Mouse (Mus musculus) heart, adult 18-20 months (tissue): Measurements from ENCODE around the gene Asap2. TPM values are rescaled to one million over a fixed set of nuclear protein-coding genes. Genes with fewer than 3 reads are reported as not detected.

Experiments
- DNase-seq, 2 experiments: peaks; one replicate each; pipeline ENCODE4 v3.0.0; 2021 to 2022; ENCODE audit warnings: mixed read lengths in 1 of 2
- total RNA-seq, 2 experiments: library from RNA; stranded (reverse); gene quantifications; 2 replicates each; pipeline ENCODE4 v1.2.3; 2021

The Asap2 gene
- total RNA-seq, 2 experiments from 2014 or later = 9.5 to 9.8 TPM

DNA sequence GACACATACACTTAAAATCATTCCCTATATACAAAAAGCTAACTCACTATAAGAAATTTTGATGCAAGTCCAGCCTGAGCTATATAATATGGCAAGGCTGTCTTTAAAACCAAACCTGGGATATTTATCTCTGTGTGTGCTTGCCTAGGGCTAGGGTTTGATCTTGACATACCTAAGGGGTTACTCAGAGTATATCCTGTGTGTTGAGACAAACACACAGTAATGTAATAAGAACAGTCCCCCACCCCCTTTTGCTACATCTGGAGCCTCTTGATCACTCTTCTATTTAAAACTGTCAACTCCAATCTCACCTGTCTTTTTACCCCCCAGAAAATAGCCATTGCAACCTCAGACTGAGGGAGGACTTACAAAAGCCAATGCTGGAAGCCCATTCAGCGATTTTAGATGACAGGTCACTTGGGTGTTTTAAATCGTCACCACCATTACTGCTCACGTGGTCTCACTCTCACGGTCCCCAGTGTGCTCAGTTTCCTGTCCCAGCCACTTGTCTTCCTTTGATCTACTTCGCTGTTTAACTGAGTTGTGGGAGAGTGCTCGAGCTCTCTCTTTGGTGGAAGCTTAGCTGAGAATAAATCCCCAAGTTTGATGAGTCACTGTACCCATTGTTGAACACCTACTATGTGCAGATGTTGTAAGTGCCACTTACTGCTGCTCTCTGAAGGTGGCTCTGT lies 176.8 kb downstream of the Asap2 start:
- DNase-seq = no peak

DNA sequence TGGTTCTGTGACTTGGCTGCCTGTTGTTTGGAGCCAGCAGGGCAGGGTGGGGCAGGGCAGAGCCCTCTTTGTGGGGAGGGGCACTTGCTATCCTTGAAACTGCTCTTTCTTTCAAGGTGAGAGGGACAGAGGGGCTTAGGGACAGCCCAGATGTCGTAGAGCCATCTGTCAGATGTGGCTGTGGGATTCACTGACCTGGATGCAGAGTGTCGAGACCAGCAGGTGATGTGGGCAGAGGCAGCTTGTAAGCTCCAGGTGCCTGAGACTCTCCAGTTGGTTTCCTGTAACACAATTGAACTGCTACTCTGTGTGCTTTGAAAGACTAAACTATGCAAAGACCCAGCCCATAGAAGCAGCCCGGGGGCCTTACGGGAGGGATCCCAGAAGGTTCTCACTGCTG lies 177.5 kb downstream of the Asap2 start:
- DNase-seq = no peak

DNA sequence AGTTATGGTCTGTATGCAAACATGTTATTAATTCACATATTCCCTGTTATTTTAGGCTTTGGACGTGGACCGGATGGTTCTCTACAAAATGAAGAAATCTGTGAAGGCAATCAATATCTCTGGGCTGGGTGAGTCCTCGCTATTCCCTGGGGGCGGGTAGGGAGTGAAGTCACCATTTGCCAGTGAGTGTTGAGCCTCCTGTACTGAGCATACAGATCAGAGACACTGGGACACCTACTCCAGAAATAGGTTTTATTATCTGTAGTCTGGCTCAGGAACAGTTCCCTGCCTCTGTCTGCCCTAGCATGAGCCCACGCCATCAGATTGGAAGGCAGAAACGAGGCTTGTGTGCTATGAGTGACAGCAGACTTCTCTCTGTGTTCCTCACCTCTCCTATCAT lies 177.9 kb downstream of the Asap2 start:
- no peak for DNase-seq

DNA sequence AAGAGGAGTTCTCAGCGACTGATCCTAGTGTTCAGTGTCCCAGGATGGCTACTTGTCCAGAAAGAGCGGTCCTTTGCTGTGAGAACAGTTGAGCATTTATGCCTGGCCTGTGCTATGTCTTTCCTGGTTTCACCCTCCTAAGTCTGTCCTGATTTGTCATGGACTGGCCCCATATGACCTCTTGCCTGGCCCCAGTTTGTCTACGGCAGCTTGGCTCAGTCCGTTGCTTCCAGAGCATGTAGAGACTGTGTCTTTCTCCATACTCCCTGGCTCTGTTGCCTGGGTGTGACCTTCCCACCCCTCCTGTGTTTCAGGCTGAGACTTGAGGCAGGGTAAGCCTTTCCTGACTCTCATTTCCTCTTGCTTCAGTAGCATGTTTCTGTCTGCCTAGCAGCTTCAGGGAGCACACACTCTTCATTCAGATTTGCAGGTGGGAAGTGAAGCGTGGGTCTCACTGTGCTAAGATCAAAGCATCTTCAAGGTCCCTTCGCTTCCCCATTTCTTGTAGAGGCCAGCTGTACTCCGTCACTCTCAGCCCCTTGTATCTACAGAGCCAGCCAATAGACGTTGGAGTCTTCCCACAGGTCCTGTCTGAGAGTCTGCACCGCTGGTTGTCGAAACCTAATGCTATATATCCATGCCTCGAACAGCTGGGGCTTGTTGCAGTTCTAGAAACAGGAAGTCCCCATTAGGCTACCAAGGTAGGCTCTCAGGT lies 181.7 kb downstream of the Asap2 start:
- peak; percentile 51 to 62 for DNase-seq

DNA sequence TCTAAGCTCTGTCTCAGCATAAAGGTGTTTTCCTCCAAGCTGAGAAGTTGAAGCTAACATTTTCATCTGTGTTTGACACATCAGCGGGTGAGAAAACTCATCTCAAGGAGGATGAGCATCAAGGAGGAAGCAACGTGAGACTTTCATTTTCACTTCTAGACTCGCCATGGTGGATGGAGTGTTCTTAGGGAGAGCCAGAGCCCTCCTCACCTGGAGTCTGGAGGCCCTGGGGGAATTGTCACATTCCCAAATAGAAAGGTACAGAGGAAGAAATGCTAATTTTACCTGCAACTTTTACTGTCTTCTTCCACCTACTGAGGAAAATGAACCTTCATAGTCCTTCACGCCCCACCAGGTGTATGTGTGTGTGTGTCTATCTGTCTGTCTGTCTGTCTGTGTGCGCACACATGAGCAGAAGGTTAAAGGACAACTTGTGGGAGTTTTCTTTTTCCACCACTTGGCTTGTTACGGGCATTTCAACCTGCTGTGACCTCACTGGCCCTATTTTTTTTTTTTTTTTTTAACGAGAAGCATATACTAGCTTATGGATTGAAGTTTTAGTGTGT lies 183.7 kb downstream of the Asap2 start:
- no peak for DNase-seq

DNA sequence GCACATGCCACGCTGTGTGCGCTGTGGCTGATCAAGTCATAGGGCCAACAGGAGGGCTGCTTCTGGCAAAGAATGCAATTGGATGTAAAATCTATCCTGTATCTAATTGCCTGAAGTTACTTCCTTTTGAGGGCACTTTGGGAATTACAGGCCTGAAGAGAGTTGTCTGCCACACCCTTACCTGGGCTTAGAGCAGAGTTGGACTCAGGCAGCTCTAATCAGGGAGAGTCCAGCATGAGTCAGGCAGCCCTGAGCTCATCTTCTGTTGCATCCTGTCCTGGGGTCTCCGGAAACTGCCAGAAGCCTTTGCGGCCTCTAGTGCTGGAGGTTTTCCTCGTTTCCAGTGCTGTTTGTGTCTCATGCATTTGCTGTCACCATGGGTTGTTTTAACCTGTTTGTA lies 186.1 kb downstream of the Asap2 start:
- no peak for DNase-seq

DNA sequence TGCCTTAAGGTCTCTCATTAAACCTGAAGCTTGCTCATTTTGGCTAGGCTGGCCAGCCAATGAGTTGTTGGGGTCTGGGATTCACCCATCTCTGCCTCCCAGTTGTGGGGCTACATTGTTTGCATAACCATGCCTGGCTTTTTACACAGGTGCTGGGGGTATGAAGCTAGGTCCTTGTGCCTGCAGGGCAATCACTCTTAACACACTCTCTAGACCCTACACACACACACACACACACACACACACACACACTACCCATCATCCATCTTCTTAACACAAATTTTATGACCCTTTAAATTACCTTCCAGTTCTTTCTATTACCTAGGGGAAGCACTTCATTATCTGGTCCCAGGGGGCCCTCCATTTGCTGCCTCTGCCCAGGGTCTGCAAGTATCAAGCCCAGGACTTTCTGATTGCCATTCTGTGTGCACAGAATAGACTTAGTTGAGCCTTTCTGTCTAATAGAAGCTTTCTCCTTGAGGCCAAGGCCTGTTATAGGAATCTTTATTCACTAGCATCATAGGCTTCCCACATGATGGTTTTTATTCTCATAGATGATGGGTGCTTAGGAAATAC lies 187.0 kb downstream of the Asap2 start:
- no peak for DNase-seq

DNA sequence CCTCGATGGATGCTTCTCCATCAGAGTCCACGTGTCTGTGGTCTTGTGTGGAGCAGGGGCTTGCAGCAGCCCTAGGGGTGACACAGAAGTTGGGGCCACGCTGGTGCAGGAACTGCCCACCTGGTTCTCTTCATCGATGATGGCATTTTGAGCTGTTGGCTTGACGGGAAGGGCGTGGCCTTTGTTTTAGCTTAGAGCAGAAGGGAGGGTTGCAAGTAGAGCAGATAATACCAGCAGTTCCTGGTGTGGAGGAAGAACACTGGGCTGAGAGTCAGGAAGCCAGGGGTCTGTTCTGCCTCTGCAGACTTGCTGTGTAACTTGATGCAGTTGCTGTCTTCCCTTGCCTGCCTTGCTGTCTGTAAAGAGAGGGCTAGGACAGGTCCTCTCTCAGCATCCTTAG lies 189.8 kb downstream of the Asap2 start:
- no peak for DNase-seq

DNA sequence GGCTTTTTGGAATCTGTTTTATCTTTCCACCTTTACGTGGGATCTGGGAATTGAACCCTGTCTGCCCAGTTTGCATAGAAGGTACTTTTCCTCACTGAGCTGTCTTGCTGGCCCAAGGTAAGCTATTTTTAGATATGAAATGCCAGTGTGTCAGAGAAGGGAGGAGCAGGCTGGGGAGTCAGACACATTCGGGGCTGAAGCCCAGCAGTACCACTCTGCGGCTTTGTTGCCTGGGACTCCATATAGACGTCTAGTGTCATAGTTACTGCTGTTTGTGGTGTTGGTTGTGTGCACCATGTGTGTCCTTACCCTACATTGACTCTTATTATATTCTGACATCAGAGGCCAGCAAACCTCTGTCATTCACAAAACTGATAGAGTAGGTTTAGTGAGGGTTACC lies 192.5 kb downstream of the Asap2 start:
- DNase-seq = no peak

DNA sequence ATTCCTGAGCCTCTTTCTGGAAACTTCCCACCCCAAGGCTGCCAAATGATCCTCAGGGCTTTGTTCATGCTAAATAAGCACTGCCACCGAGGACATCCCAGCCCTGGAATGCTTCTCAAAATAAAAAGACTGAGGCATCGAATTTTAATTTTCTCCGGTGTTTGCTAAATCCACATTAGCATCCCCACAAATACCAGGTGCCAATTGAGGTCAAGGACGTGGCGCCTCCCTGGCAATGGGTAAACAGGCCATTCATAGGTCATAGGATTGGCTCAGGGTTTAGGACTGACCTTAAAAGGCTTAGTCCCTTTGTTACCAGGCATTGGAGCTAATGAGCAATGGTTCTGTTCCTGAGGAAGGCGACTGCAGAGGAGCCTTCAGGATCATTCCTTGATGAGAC lies 193.1 kb downstream of the Asap2 start:
- no peak for DNase-seq

DNA sequence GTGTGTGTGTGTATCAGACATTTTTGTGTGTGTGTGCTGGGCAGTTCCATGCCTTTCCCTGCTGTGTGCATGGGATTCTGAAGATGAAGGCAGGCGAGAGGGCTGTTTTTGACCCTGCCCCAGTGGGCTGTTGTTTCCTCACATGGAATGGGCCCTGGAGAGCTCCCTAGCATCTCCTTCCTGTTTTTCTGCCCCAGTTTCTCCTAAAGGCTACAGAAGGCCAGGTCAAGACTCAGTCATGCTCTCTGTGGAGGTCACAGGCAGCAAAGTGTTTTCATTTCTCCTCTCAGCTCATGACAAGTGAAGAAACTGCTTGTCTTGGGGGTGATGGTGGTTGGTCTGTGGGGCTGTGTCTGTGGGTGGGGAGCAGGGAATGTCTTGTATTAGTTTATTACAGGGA lies 195.9 kb downstream of the Asap2 start:
- peak in 1 of 2 experiments; percentile 54 for DNase-seq

DNA sequence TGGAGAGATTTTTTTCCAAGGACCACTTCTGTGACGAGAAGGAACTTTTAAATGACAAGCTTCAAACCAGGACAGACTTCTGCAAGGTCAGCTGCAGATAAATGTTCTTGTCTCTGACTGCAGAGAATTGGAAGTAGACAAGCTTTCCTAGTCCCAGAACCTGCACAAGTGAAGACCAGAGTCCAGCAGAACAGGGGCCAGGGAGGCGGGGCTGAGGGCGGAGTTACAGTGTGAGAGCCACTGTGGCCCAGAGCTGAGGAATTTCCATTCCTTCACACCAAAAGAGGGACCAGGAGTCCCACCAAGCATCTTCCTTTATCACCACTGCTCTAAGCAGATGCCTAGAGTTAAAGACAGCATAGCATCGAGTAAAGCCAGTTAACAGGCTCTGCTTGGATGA lies 198.6 kb downstream of the Asap2 start:
- peak; percentile 51 to 73 for DNase-seq

DNA sequence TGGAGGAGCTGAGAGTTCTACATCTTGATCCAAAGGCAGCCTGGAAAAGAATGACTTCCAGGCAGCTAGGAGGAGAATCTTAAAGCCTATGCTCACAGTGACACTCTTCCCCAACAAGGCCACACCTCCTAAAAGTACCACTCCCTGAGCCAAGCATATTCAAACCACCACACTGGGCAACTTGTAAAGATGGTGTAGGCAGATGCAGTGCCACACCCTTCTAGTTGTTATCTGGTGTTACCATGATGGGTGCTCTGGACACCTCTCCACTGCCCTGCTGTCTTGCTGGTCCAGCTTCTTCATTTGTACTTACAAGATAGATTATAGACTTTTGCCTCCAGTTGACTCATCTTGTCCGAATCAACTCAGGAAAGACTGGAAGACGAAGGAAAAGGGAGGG lies 201.3 kb downstream of the Asap2 start:
- no peak for DNase-seq

DNA sequence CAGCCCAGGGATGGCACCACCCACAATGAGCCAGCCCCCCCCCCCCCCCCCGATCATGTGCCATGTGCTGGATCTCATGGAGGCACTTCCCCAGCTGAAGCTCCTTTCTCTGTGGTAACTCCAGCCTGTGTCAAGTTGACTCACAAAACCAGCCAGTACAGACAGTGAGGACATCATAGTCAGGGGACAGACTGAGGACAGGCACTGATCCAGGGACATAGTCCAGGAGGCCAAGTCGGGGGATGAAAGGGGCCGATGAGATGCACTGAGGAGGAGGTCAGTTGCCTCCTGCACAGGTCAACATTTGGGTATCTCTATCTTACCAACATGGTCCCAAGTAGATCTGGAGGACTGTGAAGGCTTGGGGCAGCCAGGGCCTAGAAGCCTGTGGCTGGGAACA lies 205.2 kb downstream of the Asap2 start:
- DNase-seq = no peak

DNA sequence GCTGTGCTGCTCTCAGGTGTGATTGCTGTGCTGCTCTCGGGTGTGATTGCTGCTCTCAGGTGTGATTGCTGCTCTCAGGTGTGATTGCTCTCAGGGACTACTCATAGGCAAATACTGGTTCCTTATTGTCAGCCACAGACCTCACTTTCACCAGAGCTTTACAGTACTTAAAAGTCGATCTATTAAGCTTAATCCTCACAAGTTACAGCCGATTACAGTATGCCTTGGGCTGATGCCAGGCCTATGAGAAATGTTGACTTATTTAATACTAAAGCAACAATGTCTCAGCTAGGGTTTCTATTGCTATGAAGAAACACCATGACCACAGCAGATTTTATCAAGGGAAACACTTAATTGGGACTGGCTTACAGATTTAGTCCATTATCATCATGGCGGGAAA lies 206.2 kb downstream of the Asap2 start:
- no peak for DNase-seq

DNA sequence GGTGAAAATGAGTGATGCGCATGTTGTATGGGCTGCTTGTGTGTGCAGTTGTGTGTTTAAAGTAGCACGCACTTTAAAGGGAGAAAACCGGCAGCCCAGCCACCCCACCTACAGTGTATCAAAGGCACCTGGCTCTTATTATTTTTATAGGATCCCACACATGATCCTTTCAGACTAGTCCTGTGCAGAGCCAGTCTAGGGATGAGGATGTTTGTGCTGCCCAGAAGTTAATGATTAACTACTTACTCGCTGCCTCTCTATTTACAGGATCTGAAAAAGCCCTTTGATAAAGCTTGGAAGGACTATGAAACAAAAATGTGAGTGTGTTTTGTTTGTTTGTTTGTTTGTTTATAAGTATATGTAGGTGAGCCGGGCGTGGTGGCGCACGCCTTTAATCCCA lies 210.4 kb downstream of the Asap2 start:
- DNase-seq = no peak

DNA sequence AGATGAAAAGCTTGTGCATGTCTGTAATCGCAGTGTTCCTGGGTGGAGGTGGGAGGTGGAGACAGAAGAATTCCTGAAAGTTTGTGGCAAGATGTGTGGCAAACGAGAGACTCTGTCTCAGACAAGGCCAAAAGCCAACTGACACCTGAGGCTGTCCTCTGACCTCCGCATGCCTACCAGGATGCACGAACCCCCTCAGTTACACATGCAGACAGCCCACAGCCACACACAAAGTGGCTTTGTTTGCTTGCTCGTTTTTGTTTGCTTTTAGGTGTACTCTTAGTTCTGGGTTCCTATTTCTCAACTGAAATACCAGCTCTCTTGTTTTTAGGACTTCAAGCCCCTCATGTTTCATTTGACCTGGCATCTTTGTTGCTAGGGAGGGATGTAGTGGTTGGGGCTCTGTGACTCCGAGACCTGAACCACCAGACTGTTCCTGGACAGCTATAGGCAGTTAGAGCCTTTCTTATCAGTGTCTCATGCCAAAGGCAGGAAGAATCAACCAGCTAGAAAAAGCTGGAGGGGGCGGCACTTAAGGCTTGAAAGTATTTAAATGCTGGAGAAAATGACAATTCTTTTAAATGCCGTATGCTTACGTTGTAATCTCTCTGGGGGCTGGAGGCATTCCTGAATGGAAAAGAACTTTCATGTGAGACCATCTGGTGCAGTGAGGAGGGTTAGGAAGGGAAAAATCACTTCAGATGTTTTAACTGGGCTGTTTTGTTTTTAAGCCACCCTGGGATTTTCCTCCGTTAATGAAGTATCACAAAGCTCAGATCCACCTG lies 211.4 kb downstream of the Asap2 start:
- no peak for DNase-seq

DNA sequence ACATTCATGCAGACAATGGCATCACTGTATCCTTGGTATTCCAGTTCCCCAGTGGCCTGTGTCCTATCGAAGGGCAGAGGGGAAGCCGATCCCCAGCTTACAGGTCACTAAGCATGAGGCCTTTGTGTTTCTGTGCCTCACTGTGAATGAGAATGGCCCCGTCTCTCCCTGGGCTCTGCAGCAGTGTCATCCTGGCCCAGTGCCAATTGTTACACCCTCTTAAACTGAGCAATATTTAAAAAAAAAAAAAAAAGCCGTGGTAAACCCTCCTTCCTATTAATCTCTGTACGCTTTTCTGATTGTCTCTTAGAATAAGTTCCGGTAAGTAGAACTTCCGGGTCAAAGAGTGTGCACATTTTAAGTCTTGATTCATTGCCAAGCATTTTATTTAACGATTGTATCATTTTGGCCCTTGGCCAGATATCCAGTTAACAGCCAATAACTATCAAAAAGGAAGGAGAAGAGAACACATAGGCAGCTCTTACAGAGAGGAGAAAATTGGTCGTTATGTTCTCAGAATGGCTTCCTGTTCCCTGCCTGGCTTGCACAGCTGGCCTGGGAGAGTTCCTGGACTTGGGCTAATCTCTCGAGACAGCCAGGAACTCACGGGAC lies 214.5 kb downstream of the Asap2 start:
- DNase-seq = peak; percentile 57 to 60

DNA sequence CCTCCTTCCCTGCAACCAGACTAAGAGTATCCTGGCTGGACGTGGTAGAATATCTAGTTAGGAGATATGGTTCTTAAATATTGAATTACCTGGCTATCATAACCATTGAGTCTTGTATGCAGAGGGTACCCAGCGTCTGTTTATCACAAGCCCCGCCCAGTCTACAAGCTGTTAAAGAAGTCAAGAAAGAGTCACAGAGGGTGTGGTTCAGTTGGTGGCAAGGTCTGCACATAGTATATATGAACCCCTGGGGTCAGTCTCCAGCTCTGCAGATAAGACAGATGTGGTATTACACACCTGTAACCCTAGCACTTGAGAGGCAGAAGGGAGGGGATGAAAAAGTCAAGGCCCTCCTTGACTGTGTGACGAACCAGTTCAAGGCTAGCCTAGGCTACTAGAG lies 215.5 kb downstream of the Asap2 start:
- DNase-seq = no peak

DNA sequence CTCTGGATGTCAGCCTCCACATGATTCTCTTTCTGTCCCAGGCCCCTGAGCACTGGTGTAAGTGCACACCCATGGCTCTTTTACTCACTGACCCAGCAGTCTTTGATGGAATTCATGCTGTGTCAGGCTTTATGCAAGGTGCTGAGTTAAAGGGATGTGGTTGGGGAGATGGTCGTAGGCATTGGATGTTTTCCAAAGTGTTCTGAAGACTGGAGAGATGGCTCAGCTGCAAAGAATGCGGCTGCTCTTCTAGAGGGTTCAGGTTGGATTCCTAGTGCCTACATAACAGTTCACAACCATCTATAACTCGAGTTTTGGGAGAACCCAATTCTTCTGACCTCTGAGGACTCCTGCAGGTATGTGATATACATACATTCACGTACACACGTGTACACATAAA lies 217.2 kb downstream of the Asap2 start:
- DNase-seq = no peak

DNA sequence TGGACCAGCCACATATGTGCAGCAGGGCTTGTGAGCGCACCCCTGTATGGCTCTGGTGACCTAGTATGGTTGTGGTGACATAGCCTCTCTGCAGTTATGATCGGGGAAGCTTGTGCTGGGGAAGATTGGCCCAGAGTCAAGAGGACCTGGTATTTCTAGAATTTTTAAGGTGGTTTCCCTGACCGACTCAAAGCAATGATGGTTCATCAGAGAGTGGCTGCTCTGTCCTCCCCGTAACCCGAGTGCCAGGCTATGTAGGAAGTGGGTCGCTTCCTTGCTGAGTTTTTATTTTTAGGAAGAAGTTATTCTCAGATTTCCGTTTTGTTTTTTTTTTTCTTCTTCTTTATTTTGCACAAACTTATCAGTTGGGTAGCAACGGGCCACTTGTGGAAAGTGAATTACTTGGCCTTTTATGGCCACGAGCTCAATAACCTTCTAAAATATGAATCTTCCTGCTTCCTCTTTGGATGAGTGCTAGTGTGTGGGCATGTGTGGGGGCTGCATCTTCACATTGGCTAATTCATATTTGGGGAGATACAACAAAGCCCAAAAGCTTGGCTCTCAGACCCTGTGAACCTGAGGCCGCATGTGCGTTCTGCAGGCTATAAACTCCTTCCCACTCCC lies 218.0 kb downstream of the Asap2 start:
- DNase-seq = no peak

DNA sequence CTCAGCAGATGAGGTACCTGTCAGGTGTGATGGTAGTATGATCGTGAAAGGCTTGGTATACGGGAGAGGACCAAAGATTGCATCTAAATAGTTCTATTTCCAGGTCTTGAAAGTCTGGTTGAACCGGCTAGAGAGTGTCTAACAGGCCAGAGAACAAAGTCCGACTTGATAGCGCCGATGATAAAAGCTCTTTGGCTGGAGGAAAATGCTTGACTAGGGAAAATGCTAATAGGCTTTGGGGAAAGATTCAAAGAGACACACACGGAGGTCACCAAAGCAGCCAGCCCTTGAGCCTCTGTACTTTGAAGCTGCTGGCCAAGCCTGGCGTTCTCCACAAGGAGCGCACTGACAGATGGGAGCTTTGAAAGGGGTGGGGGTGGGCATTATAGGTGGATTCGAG lies 219.0 kb downstream of the Asap2 start:
- DNase-seq = no peak
